Mouse (Mus musculus): Measurements from ENCODE around the gene Gm28048.

- TF ChIP-seq POLR2A (IDR thresholded peaks at IDR 0.05; ENCODE audit: borderline replicate concordance, extremely low read depth, insufficient read depth, insufficient read length, poor library complexity, severe bottlenecking) (no peak), CTCF (IDR thresholded peaks at IDR 0.05; ENCODE audit: borderline replicate concordance, extremely low read depth, insufficient read depth, insufficient read length) (no peak)
These were observed 13.6 kb upstream of the Gm28048 start for GRCm38 (mm10) chr11:22995461-22995860.
